Mouse (Mus musculus) G1E (cell line): ENCODE data around the gene Mien1. TPM values are rescaled to one million over a fixed set of nuclear protein-coding genes. Genes with fewer than 3 reads are reported as not detected.
A peak's percentile ranks its signal among the peaks of the same experiment; 100 is the strongest.

Experiments
- ATAC-seq: 2 replicates; pipeline ENCODE4 v1.8.0; 2016; ENCODE audit warnings: mild to moderate bottlenecking; ENCODE audit not compliant: insufficient number of reproducible peaks, poor library complexity, low FRiP score, severe bottlenecking; ENCODE audit errors: extremely low read depth
- DNase-seq: peaks from one replicate; pipeline ENCODE4 v3.0.0; 2012; ENCODE audit warnings: low spot score
- H3K27me3 ChIP-seq: 2 replicates; pipeline ENCODE4 v1.6.1; 2012; ENCODE audit warnings: mild to moderate bottlenecking, low read length, inconsistent platforms; ENCODE audit not compliant: insufficient read depth
- H3K36me3 ChIP-seq: replicated peaks from 2 replicates; pipeline ENCODE3; 2012; ENCODE audit warnings: mild to moderate bottlenecking, inconsistent platforms
- H3K4me1 ChIP-seq: 2 replicates; pipeline ENCODE4 v1.6.1; 2012; ENCODE audit warnings: low read depth, low read length, inconsistent platforms, mixed read lengths; ENCODE audit not compliant: insufficient read depth
- H3K4me3 ChIP-seq: 2 replicates; pipeline ENCODE4 v1.5.1; 2012; ENCODE audit warnings: low read depth, mild to moderate bottlenecking, inconsistent platforms, low read length, moderate library complexity, mixed read lengths
- H3K9me3 ChIP-seq: replicated peaks from 2 replicates; pipeline ENCODE4 v1.6.1; 2012; ENCODE audit warnings: inconsistent platforms
- CTCF ChIP-seq: IDR thresholded peaks from 2 replicates; pipeline ENCODE4 v1.5.1; 2012; ENCODE audit warnings: low read depth, low read length, inconsistent platforms, mixed read lengths
- GATA1 ChIP-seq: IDR thresholded peaks from 2 replicates; pipeline ENCODE4 v1.6.1; 2012; ENCODE audit warnings: borderline replicate concordance, low read length, inconsistent platforms, mixed read lengths
- GATA2 ChIP-seq: IDR thresholded peaks from 2 replicates; pipeline ENCODE4 v1.6.1; 2012; ENCODE audit warnings: low read depth, low read length, inconsistent platforms, borderline replicate concordance
- POLR2AphosphoS5 ChIP-seq: IDR thresholded peaks from 2 replicates; pipeline ENCODE4 v1.6.1; 2012; ENCODE audit warnings: low read depth, low read length, inconsistent platforms; ENCODE audit not compliant: insufficient replicate concordance
- TAL1 ChIP-seq: conservative IDR thresholded peaks from 2 replicates; pipeline ENCODE4 v1.6.1; 2012; ENCODE audit warnings: low read depth, low read length, inconsistent platforms, mixed read lengths
- polyA plus RNA-seq: library from polyadenylated mRNA; stranded (reverse); fragments of >175 nt; gene quantifications from 2 replicates; pipeline ENCODE4 v1.2.3, GENCODE M21; 2012
- total RNA-seq, 2 experiments: library from RNA; stranded (forward) in 1 of 2; stranded (reverse) in 1 of 2; fragments of 200-1000 nt in 1 of 2; fragments of >200 nt in 1 of 2; fragmentation: Nextera tagmentation in 1 of 2; gene quantifications; 2 replicates each; pipeline ENCODE4 v1.2.3; 2014 to 2017

The Mien1 gene
- total and polyA plus RNA-seq, 3 experiments: 27.2 to 63.9 (median 45.5) TPM

GRCm38 (mm10) chr11:98397946-98398345 is 40.8 kb downstream of the Mien1 start:
- no peaks in the 10 kb centered on the region for H3K9me3 ChIP-seq
- TF ChIP-seq POLR2AphosphoS5 (no peak), TAL1 (no peak), GATA1 (no peak), CTCF (no peak), GATA2 (no peak)
- no peak overlapping the region for H3K4me3 ChIP-seq
- DNase-seq (no peak), ATAC-seq (no peak)
- H3K4me1 ChIP-seq: peaks cover 47% of the 10 kb centered on the region
- H3K27me3 ChIP-seq: no peaks in the 10 kb centered on the region
- H3K36me3 ChIP-seq: peaks cover 34% of the 10 kb centered on the region

GRCm38 (mm10) chr11:98395041-98395440 is 43.8 kb downstream of the Mien1 start:
- Histone ChIP-seq H3K4me3 (no peak overlapping the region), H3K4me1 (peaks cover 60% of the 10 kb centered on the region), H3K36me3 (peaks cover 34% of the 10 kb centered on the region), H3K27me3 (peaks cover 9% of the 10 kb centered on the region; the same call in 1 of the 2 replicates), H3K9me3 (no peaks in the 10 kb centered on the region)
- DNase-seq: no peak
- ATAC-seq: no peak
- TF ChIP-seq TAL1: no peak
- TF ChIP-seq GATA1: no peak
- TF ChIP-seq GATA2: no peak
- no peak for TF ChIP-seq POLR2AphosphoS5
- no peak for TF ChIP-seq CTCF

GRCm38 (mm10) chr11:98394301-98394700 is 44.5 kb downstream of the Mien1 start:
- DNase-seq: no peak

GRCm38 (mm10) chr11:98393317-98393716 is 45.5 kb downstream of the Mien1 start:
- no peak for TF ChIP-seq GATA2
- TF ChIP-seq CTCF: no peak
- TF ChIP-seq GATA1: no peak
- TF ChIP-seq TAL1: no peak
- no peak for TF ChIP-seq POLR2AphosphoS5
- Histone ChIP-seq H3K4me3 (peak overlapping the region; percentile 47; the same call in 1 of the 2 replicates), H3K27me3 (peaks cover 10% of the 10 kb centered on the region; the same call in 1 of the 2 replicates), H3K36me3 (peaks cover 28% of the 10 kb centered on the region), H3K4me1 (peaks cover 53% of the 10 kb centered on the region), H3K9me3 (no peaks in the 10 kb centered on the region)
- DNase-seq (peak; percentile 79), ATAC-seq (peak; percentile 61)

More at GRCm38 (mm10) chr11:98394301-98394700, 44.5 kb downstream of the Mien1 start:
- Histone ChIP-seq H3K4me1 (peaks cover 53% of the 10 kb centered on the region), H3K9me3 (no peaks in the 10 kb centered on the region), H3K27me3 (peaks cover 9% of the 10 kb centered on the region; the same call in 1 of the 2 replicates), H3K4me3 (no peak overlapping the region), H3K36me3 (peaks cover 34% of the 10 kb centered on the region)
- TF ChIP-seq CTCF (no peak), TAL1 (no peak), GATA1 (no peak), GATA2 (no peak), POLR2AphosphoS5 (no peak)
- ATAC-seq: no peak

- Histone ChIP-seq H3K9me3 (no peaks in the 10 kb centered on the region), H3K27me3 (peaks cover 16% of the 10 kb centered on the region), H3K4me1 (peaks cover 54% of the 10 kb centered on the region), H3K4me3 (peak overlapping the region; percentile 49; the same call in 1 of the 2 replicates), H3K36me3 (peaks cover 22% of the 10 kb centered on the region)
- TF ChIP-seq TAL1 (no peak), CTCF (no peak), GATA1 (no peak), GATA2 (no peak), POLR2AphosphoS5 (no peak)
- ATAC-seq (no peak), DNase-seq (no peak)
Measured at GRCm38 (mm10) chr11:98392645-98393044, 46.1 kb downstream of the Mien1 start.

GRCm38 (mm10) chr11:98392034-98392433 is 46.8 kb downstream of the Mien1 start:
- Histone ChIP-seq H3K27me3 (peaks cover 22% of the 10 kb centered on the region), H3K9me3 (no peaks in the 10 kb centered on the region), H3K4me1 (peaks cover 54% of the 10 kb centered on the region), H3K4me3 (no peak overlapping the region; the same call in 1 of the 2 replicates), H3K36me3 (peaks cover 16% of the 10 kb centered on the region)
- TF ChIP-seq GATA2: no peak
- TF ChIP-seq CTCF: no peak
- TF ChIP-seq GATA1: no peak
- no peak for TF ChIP-seq TAL1
- TF ChIP-seq POLR2AphosphoS5: no peak
- no peak for ATAC-seq
- DNase-seq: no peak

- H3K27me3 ChIP-seq: peaks cover 39% of the 10 kb centered on the region
- H3K36me3 ChIP-seq: peaks cover 2% of the 10 kb centered on the region
- no peak overlapping the region for H3K4me3 ChIP-seq
- H3K4me1 ChIP-seq: peaks cover 56% of the 10 kb centered on the region
- no peak for ATAC-seq
- H3K9me3 ChIP-seq: no peaks in the 10 kb centered on the region
- no peak for DNase-seq
- TF ChIP-seq CTCF (no peak), POLR2AphosphoS5 (no peak), GATA2 (no peak), TAL1 (no peak)
Measured at GRCm38 (mm10) chr11:98390141-98390540, 48.6 kb downstream of the Mien1 start.
